Mouse (Mus musculus) liver, adult 2 months (tissue): ENCODE results near the gene Tcerg1l.

Source experiments
- CTCF ChIP-seq: fragments of 200-500 bp; IDR thresholded peaks from 2 replicates; pipeline ENCODE4 v1.5.1; 2011; ENCODE audit warnings: low read depth, low read length, control low read depth
- POLR2A ChIP-seq: fragments of 200-500 bp; IDR thresholded peaks from 2 replicates; pipeline ENCODE4 v1.6.1; 2011; ENCODE audit warnings: low read length, control low read depth; ENCODE audit not compliant: insufficient read depth; ENCODE audit errors: extremely low read depth

DNA sequence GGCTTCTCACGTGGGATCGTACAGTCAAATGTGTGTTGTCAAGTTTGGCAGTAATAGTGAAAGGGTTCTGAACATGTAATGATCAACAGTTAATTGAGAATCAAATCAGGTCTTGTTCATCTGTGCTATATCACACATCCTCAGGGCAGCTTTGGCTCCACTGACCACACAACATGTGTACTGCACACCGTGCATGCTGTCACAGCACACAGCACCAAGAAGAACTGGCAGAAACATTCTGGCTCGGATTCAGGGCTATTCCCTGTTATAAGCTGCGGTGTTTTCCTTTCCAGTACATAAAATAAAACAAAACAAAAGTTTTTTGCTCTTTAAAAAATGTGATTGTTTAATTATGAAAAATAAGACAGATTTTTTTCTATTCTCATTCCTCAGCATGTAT lies 213.3 kb downstream of the Tcerg1l start:
- TF ChIP-seq CTCF (no peak), POLR2A (no peak)
